Mouse (Mus musculus) embryonic facial prominence, embryonic 11.5 days (tissue): ENCODE measurements around the gene Thap11. TPM values are rescaled to one million over a fixed set of nuclear protein-coding genes. Genes with fewer than 3 reads are reported as not detected.

Source experiments
- ATAC-seq: fragments of 200-750 bp; cut with Nextera tagmentation; replicated peaks from 2 replicates; pipeline ENCODE4 v1.8.0; 2017; ENCODE audit warnings: low read depth; ENCODE audit not compliant: insufficient number of reproducible peaks, low FRiP score, low TSS enrichment
- DNase-seq: peaks from one replicate; pipeline ENCODE4 v3.0.0-alpha.2; 2015; ENCODE audit warnings: low spot score
- H3K27ac ChIP-seq: fragments of 300-500 bp; sonication (generic); replicated peaks from 2 replicates; pipeline ENCODE4 v1.5.1; 2014; ENCODE audit warnings: mild to moderate bottlenecking, low read depth, low read length, control low read depth
- H3K27me3 ChIP-seq: fragments of 300-500 bp; sonication (generic); 2 replicates; pipeline ENCODE4 v1.6.1; 2014; ENCODE audit warnings: mild to moderate bottlenecking, low read length, moderate library complexity, mixed read lengths; ENCODE audit not compliant: control insufficient read depth, insufficient read depth
- H3K36me3 ChIP-seq: fragments of 300-500 bp; sonication (generic); replicated peaks from 2 replicates; pipeline ENCODE4 v1.6.1; 2014; ENCODE audit warnings: low read depth, mild to moderate bottlenecking, low read length, moderate library complexity, mixed read lengths; ENCODE audit not compliant: control insufficient read depth, insufficient read depth
- H3K4me1 ChIP-seq: fragments of 300-500 bp; sonication (generic); 2 replicates; pipeline ENCODE4 v1.6.1; 2014; ENCODE audit warnings: low read length, mixed read lengths; ENCODE audit not compliant: control insufficient read depth, insufficient read depth
- H3K4me2 ChIP-seq: fragments of 300-500 bp; sonication (generic); 2 replicates; pipeline ENCODE4 v1.6.1; 2014; ENCODE audit warnings: low read depth, mild to moderate bottlenecking, control low read depth, low read length, moderate library complexity
- H3K4me3 ChIP-seq: fragments of 300-500 bp; sonication (generic); 2 replicates; pipeline ENCODE4 v1.5.1; 2014; ENCODE audit warnings: low read depth, low read length, control low read depth
- H3K9ac ChIP-seq: fragments of 300-500 bp; sonication (generic); replicated peaks from 2 replicates; pipeline ENCODE4 v1.6.1; 2014; ENCODE audit warnings: mild to moderate bottlenecking, control low read depth, low read length
- H3K9me3 ChIP-seq: fragments of 300-500 bp; sonication (generic); replicated peaks from 2 replicates; pipeline ENCODE4 v1.6.1; 2016; ENCODE audit warnings: mild to moderate bottlenecking, low read length, inconsistent platforms, mixed read lengths; ENCODE audit not compliant: control insufficient read depth
- WGBS: fragments of 180-500 bp; shearing (Covaris S2); extraction: QIAGEN DNeasy Blood & Tissue Kit; methylation state at CpG from one replicate; pipeline ENCODE4 v1.1.7; 2014; 5-methylcytosine and 5-hydroxymethylcytosine counted together
- polyA plus RNA-seq: library from polyadenylated mRNA; unstranded; fragments of >200 nt; fragmentation: Nextera tagmentation; extraction: Ambion mirVana; gene quantifications from 2 replicates; pipeline ENCODE4 v1.2.1, GENCODE M21; 2014

The Thap11 gene
- polyA plus RNA-seq, 1 experiment from 2014 or later, result 67.7 TPM

DNA sequence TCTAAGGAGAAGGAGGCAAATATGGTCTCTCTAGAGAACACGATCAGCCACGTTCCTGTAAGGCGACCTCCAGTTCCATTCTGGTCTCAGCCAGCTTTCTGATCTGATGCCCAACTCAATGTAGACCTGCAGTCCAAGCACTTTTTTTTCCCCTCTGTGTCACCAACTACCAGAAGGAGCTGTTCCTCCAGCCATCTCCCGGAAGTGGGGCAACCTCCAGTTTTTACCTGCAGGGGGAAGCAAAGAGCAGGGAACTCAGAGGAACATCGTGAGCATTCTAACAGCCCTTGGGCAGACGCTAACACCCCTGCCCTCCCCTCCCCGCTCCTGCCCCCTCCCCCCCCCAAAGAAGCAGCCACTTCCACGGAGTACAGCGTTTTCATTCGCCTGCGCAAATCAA lies 19.6 kb upstream of the Thap11 start:
- no peak overlapping the region for H3K9ac ChIP-seq
- H3K4me3 ChIP-seq, result no peak overlapping the region
- H3K27me3 ChIP-seq, result no peaks in the 10 kb centered on the region
- DNase-seq (peak; percentile 61), ATAC-seq (no peak)
- 26% methylated on average over 11 of the region's 11 CpGs for WGBS
- H3K4me2 ChIP-seq, result no peak overlapping the region
- H3K36me3 ChIP-seq, result no peaks in the 10 kb centered on the region
- H3K27ac ChIP-seq, result no peak overlapping the region
- H3K4me1 ChIP-seq, result no peaks in the 10 kb centered on the region
- H3K9me3 ChIP-seq, result no peaks in the 10 kb centered on the region

DNA sequence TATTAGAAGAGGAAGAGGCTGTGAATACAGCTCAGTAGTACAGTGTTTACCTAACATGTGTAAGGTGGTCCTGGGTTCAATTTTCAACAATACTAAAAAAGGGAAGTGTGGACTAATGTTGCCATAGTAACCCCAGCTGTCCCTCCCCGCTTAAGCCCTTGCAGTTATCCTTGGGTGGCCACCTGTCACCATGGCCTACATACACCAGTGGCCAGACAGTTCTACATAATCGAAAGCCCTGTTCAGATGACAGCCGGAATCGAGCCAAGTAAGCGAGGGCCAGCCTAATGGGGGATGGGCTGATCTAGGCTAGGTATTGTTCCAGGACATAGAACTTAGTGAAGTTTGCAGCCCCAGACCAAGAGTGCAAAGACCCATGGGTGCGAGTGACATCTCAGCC lies 17.9 kb upstream of the Thap11 start:
- no peak overlapping the region for H3K4me3 ChIP-seq
- no peaks in the 10 kb centered on the region for H3K9me3 ChIP-seq
- no peaks in the 10 kb centered on the region for H3K27me3 ChIP-seq
- no peaks in the 10 kb centered on the region for H3K4me1 ChIP-seq
- H3K36me3 ChIP-seq, result no peaks in the 10 kb centered on the region; the same call in 1 of the 2 replicates
- H3K9ac ChIP-seq, result no peak overlapping the region
- DNase-seq (no peak), ATAC-seq (no peak)
- no peak overlapping the region for H3K27ac ChIP-seq
- no peak overlapping the region for H3K4me2 ChIP-seq
- 81% methylated on average over 6 of the region's 6 CpGs for WGBS

DNA sequence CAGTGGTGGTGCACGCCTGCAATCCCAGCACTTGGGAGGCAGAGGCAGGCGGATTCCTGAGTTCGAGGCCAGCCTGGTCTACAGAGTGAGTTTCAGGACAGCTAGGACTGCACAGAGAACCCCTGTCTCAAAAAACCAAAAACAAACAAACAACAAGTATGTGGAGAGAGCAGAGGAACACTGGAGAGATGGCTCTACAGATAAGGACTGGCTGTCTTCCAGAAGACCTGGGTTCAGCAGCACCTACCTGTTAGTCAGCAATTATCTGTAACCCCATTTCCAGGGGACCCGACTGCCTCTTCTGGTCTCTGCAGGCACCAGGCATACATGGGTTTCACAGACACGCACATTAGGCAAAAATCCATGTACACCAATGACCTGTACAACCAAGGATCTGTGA lies 15.7 kb upstream of the Thap11 start:
- H3K4me3 ChIP-seq, result no peak overlapping the region
- no peak overlapping the region for H3K4me2 ChIP-seq
- no peak overlapping the region for H3K27ac ChIP-seq
- H3K36me3 ChIP-seq, result peaks cover 7% of the 10 kb centered on the region
- no peaks in the 10 kb centered on the region for H3K4me1 ChIP-seq
- DNase-seq (no peak), ATAC-seq (no peak)
- H3K27me3 ChIP-seq, result no peaks in the 10 kb centered on the region
- H3K9ac ChIP-seq, result no peak overlapping the region
- no peaks in the 10 kb centered on the region for H3K9me3 ChIP-seq
- 91% methylated on average over 5 of the region's 5 CpGs for WGBS

DNA sequence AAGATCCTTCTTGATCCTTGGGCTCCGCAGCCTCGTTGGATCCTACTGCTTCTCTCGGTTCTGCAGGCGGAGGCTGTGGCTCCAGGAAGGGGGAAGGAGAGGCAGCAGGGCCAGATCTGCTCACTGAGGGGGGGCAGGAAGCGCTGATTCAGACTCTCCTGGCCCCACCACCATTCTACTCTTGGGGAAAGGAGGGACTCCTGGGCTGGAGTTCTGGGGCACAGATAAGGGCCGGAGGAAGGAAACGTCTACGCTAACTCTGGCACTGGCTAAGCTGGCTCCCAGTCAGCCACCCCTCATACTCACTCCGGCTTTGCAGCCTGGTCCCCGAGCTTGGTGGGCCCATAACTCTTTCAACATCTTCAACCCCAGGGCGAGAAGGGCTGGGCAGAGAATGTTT lies 8.3 kb upstream of the Thap11 start:
- Histone ChIP-seq H3K9ac (no peak overlapping the region), H3K4me2 (no peak overlapping the region), H3K27me3 (no peaks in the 10 kb centered on the region), H3K36me3 (peaks cover 27% of the 10 kb centered on the region), H3K27ac (no peak overlapping the region), H3K4me1 (peaks cover 2% of the 10 kb centered on the region; the same call in 1 of the 2 replicates), H3K4me3 (no peak overlapping the region), H3K9me3 (no peaks in the 10 kb centered on the region)
- WGBS, result 94% methylated on average over 11 of the region's 11 CpGs
- DNase-seq (no peak), ATAC-seq (no peak)

DNA sequence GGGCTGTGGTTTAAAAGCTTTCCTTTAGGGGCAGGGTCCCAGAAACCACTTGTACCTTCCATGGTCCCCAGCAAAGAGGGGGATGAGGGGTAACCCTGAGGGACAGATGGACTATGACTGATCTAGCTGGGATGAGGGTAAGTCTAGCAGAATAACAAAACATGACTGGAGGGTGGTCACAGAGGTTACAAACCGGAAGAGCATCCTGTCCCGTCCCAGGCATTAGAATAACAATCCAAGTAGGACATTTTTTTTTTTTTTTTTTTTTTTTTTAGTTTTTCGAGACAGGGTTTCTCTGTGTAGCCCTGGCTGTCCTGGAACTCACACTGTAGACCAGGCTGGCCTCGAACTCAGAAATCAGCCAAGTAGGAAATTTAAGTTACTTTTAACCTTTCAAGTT lies 4.9 kb upstream of the Thap11 start:
- DNase-seq (no peak), ATAC-seq (no peak)
- Histone ChIP-seq H3K4me2 (no peak overlapping the region), H3K27ac (no peak overlapping the region), H3K27me3 (no peaks in the 10 kb centered on the region), H3K9me3 (no peaks in the 10 kb centered on the region), H3K4me3 (no peak overlapping the region), H3K36me3 (peaks cover 14% of the 10 kb centered on the region), H3K4me1 (peaks cover 2% of the 10 kb centered on the region; the same call in 1 of the 2 replicates), H3K9ac (no peak overlapping the region)
- WGBS, result 84% methylated on average over 4 of the region's 4 CpGs

DNA sequence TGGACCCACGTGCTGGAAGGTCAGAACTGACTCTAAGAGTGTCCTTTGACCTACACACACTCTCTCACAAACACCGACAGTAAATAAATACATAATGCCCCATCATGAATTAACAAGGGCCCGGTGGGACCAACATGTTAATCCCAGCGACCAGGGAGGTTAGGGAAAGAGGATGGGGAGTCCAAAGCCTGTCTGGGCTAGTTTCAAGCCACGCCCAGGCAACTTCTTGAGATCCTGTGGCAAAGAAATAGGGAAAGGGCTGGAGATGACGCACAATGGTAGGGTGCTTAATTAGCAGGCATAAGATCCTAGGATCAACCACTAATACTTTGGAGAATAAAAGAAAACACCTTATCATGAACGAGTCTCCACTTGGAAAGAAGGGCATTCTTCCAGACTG lies 4.3 kb upstream of the Thap11 start:
- H3K27ac ChIP-seq, result no peak overlapping the region
- no peaks in the 10 kb centered on the region for H3K9me3 ChIP-seq
- DNase-seq (no peak), ATAC-seq (no peak)
- 74% methylated on average over 7 of the region's 7 CpGs for WGBS
- H3K4me2 ChIP-seq, result 0 out of 2 replicates have a peak overlapping the region, but pooled peaks have one; percentile 13
- peaks cover 2% of the 10 kb centered on the region; the same call in 1 of the 2 replicates for H3K4me1 ChIP-seq
- H3K4me3 ChIP-seq, result no peak overlapping the region
- no peaks in the 10 kb centered on the region for H3K27me3 ChIP-seq
- no peak overlapping the region for H3K9ac ChIP-seq
- peaks cover 14% of the 10 kb centered on the region for H3K36me3 ChIP-seq

DNA sequence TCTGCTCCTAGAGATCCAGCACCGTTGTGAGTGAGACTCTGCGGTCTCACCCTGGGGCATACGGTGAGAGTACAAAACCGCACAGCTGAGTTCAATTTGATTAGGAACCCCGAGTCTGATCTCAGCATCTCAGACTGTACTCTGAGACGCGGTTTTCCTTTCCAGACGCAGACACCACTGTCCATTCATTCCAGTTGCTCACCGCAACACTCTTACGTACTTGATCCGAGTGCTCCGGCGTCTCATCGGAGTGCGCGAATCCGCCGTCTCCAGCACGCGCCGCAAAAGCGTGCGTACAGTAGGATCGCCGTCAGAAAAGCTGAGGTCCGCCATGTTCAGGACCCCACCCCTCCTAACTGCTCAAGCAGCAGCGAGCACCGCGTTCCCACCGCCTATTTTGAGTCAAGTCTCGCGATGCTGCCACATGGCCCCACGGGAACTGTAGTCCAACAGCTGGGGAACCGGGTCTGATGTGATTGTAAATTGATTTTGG lies 3.2 kb upstream of the Thap11 start:
- no peaks in the 10 kb centered on the region for H3K9me3 ChIP-seq
- peak overlapping the region; percentile 80 for H3K9ac ChIP-seq
- under 1% methylated on average over 34 of the region's 34 CpGs for WGBS
- peak overlapping the region; percentile 56 for H3K4me2 ChIP-seq
- peaks cover 5% of the 10 kb centered on the region for H3K36me3 ChIP-seq
- peak overlapping the region; percentile 52 for H3K27ac ChIP-seq
- peak; percentile 77 for ATAC-seq
- peak; percentile 97 for DNase-seq
- peaks cover 2% of the 10 kb centered on the region; the same call in 1 of the 2 replicates for H3K4me1 ChIP-seq
- H3K27me3 ChIP-seq, result no peaks in the 10 kb centered on the region
- H3K4me3 ChIP-seq, result peak overlapping the region; percentile 73

DNA sequence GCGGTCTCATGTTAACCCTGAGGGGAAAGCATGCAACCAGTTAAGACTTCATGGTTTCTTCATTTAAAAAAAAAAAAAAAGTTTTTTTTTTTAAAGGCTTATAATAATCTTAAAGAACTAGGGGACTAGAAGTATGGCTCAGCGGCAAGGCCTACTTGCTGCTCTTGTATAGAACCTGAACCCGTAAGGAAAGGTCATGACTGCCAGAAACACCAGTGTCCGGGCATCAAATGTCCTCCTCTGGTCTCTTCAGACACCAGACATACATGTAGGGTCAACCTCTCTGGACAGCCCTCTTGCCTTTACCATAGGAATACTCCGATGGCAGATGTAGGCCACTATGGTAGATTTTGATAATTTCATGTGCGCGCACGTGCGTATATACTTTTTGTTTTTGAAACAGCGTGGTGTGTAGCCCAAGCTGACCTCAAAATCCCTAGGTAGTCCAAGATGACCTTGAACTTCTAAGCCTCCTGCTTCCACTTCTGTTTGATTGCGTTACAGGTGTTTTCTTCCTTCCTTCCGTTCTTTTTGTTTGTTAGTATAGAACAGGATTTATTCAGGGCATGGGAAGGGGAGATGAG lies 2.7 kb upstream of the Thap11 start:
- H3K4me2 ChIP-seq, result no peak overlapping the region
- DNase-seq, result no peak
- no peak for ATAC-seq

More for the DNA sequence above, 2.7 kb upstream of the Thap11 start:
- Histone ChIP-seq H3K4me3 (no peak overlapping the region), H3K9ac (no peak overlapping the region), H3K27ac (no peak overlapping the region), H3K4me1 (peaks cover 2% of the 10 kb centered on the region; the same call in 1 of the 2 replicates), H3K27me3 (no peaks in the 10 kb centered on the region), H3K36me3 (peaks cover 2% of the 10 kb centered on the region; the same call in 1 of the 2 replicates), H3K9me3 (no peaks in the 10 kb centered on the region)
- 81% methylated on average over 12 of the region's 12 CpGs for WGBS
